Comparison of ENCODE assay signal across 17 mouse cellular contexts in the genomic region with DNA sequence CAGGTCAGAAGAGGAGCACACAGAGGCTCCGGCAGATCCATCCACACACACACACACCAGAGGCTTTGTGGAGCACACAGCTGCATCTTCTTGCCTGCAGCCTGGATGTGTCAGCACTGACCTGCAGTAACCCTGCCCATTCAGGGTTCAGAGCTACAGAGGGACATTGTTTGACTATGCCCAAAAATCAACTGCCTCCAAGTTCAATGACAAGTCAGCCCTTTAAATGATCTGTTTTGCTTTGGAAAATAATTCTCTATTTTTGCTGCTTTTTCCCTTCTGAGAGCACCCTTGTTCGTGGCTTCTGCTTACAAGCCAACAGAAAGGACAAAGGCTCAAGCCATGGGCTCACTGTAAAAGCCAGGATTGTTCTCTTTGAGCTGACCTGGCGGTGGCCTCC.
DNase-seq lines count a peak whose midpoint lies in the region; ATAC-seq lines count a peak whose summit lies in the region.
"Had no signal": no experiment of that assay in that cellular context is flagged by ENCODE, and none has a peak within 500 bp of the region (broad histone marks: within the 10 kb centered on the region; RNA-seq: fewer than 3 reads in every experiment).

No protein-coding gene starts in this region.

- no peaks in the 10 kb centered on the region for H3K27me3 ChIP-seq in intestine, embryonic 14.5 days (replicated peaks; ENCODE audit: control insufficient read depth, insufficient read depth, low read length)
- no peaks in the 10 kb centered on the region for H3K27me3 ChIP-seq in intestine, embryonic 15.5 days (replicated peaks)
- no peaks in the 10 kb centered on the region for H3K27me3 ChIP-seq in megakaryocyte, embryonic 14.5 days (replicated peaks)
- H3K27me3 ChIP-seq in forebrain, embryonic 15.5 days: no peaks in the 10 kb centered on the region
- H3K27me3 ChIP-seq: neural tube, embryonic 13.5 days had no signal

- peak; percentile 52; the same call in 1 of the 2 replicates for ATAC-seq in intestine, embryonic 14.5 days (replicated peaks; ENCODE audit: low FRiP score, low TSS enrichment, low read depth)
- ATAC-seq in intestine, embryonic 15.5 days: no peak
- no peak for ATAC-seq in megakaryocyte, adult 5-6 weeks (ENCODE audit: poor library complexity, severe bottlenecking)
- no peak for ATAC-seq in forebrain, embryonic 15.5 days (replicated peaks)
- ATAC-seq: CD4-positive, CD25-positive, alpha-beta regulatory T cell, adult 4 months; forebrain, embryonic 14.5 days had no signal

- H3K27ac ChIP-seq in intestine, embryonic 14.5 days (ENCODE audit: low read depth): no peak overlapping the region
- no peak overlapping the region for H3K27ac ChIP-seq in intestine, embryonic 15.5 days
- H3K27ac ChIP-seq in forebrain, embryonic 15.5 days (replicated peaks): no peak overlapping the region
- H3K27ac ChIP-seq: hindbrain, embryonic 13.5 days; liver, embryonic 14.5 days; neural tube, embryonic 13.5 days had no signal

- H3K4me1 ChIP-seq in intestine, embryonic 14.5 days (replicated peaks; ENCODE audit: control insufficient read depth, insufficient read depth, low read length): 0 out of 2 replicates have a peak, but pooled peaks cover 6% of the 10 kb centered on the region
- H3K4me1 ChIP-seq in intestine, embryonic 15.5 days (replicated peaks): 0 out of 2 replicates have a peak, but pooled peaks cover 7% of the 10 kb centered on the region
- H3K4me1 ChIP-seq in megakaryocyte, embryonic 14.5 days: peaks cover 82% of the 10 kb centered on the region
- H3K4me1 ChIP-seq in forebrain, embryonic 15.5 days: 0 out of 2 replicates have a peak, but pooled peaks cover 10% of the 10 kb centered on the region

- no peaks in the 10 kb centered on the region for H3K36me3 ChIP-seq in intestine, embryonic 14.5 days (ENCODE audit: control insufficient read depth, insufficient read depth, low read length)
- no peaks in the 10 kb centered on the region for H3K36me3 ChIP-seq in intestine, embryonic 15.5 days
- H3K36me3 ChIP-seq in megakaryocyte, embryonic 14.5 days (replicated peaks; ENCODE audit: low read length): peaks cover 96% of the 10 kb centered on the region
- no peaks in the 10 kb centered on the region for H3K36me3 ChIP-seq in forebrain, embryonic 15.5 days
- H3K36me3 ChIP-seq: hindbrain, embryonic 13.5 days; neural tube, embryonic 13.5 days had no signal

- H3K9me3 ChIP-seq in intestine, embryonic 14.5 days (ENCODE audit: control insufficient read depth, low read length): no peaks in the 10 kb centered on the region
- H3K9me3 ChIP-seq in intestine, embryonic 15.5 days: no peaks in the 10 kb centered on the region
- H3K9me3 ChIP-seq in megakaryocyte, embryonic 14.5 days: no peaks in the 10 kb centered on the region
- H3K9me3 ChIP-seq in forebrain, embryonic 15.5 days: no peaks in the 10 kb centered on the region
- H3K9me3 ChIP-seq: hindbrain, embryonic 13.5 days; neural tube, embryonic 13.5 days had no signal

- no peak overlapping the region for H3K4me3 ChIP-seq in intestine, embryonic 14.5 days (ENCODE audit: low read depth, low read length)
- no peak overlapping the region for H3K4me3 ChIP-seq in intestine, embryonic 15.5 days (replicated peaks)
- peak overlapping the region; percentile 60 for H3K4me3 ChIP-seq in megakaryocyte, embryonic 14.5 days (replicated peaks)
- H3K4me3 ChIP-seq in forebrain, embryonic 15.5 days: no peak overlapping the region
- H3K4me3 ChIP-seq: hindbrain, embryonic 13.5 days; neural tube, embryonic 13.5 days had no signal

- WGBS in intestine, embryonic 14.5 days: 57% methylated on average over 3 of the region's 3 CpGs
- WGBS in intestine, embryonic 15.5 days: 67% methylated on average over 3 of the region's 3 CpGs
- 73% methylated on average over 3 of the region's 3 CpGs for WGBS in forebrain, embryonic 15.5 days

- no peak overlapping the region for H3K9ac ChIP-seq in intestine, embryonic 14.5 days (ENCODE audit: low read length)
- H3K9ac ChIP-seq in intestine, embryonic 15.5 days: no peak overlapping the region
- H3K9ac ChIP-seq in forebrain, embryonic 15.5 days (replicated peaks): no peak overlapping the region
- H3K9ac ChIP-seq: hindbrain, embryonic 13.5 days; liver, embryonic 14.5 days; neural tube, embryonic 13.5 days had no signal

- DNase-seq in intestine, embryonic 14.5 days (ENCODE audit: low spot score): no peak
- DNase-seq in layer of hippocampus, postnatal 36 days: peak; percentile 30 to 37
- peak; percentile 60 for DNase-seq in lung, postnatal 36 days
- DNase-seq in ovary, postnatal 14 days (ENCODE audit: low spot score): no peak
- DNase-seq: adrenal gland, postnatal 14 days; kidney, adult 8-10 months; retina, postnatal 1 day; thymus, postnatal 25 days had no signal

- H3K4me2 ChIP-seq in intestine, embryonic 14.5 days (ENCODE audit: low read length): no peak overlapping the region
- no peak overlapping the region for H3K4me2 ChIP-seq in intestine, embryonic 15.5 days (replicated peaks)
- no peak overlapping the region for H3K4me2 ChIP-seq in forebrain, embryonic 15.5 days (replicated peaks)
- H3K4me2 ChIP-seq: hindbrain, embryonic 13.5 days; neural tube, embryonic 13.5 days had no signal

Comparison
In these comparisons a context has a peak if more than half of its experiments do, and no peak if none do; other contexts are left out.
1. DNase-seq: peak in layer of hippocampus, postnatal 36 days (2 of 2) and lung, postnatal 36 days (single experiment); none in intestine, embryonic 14.5 days (single experiment) and ovary, postnatal 14 days (single experiment).